Mouse (Mus musculus): ENCODE results near the gene H2-Ke6. TPM values are rescaled to one million over a fixed set of nuclear protein-coding genes. Genes with fewer than 3 reads are reported as not detected.

The H2-Ke6 gene
- 77.5 and 87.1 TPM in 2 replicates for total RNA-seq (2014; fragmentation: Nextera tagmentation)
- 44.7 and 45.9 TPM in 2 replicates for total RNA-seq (2017)
- 58.6 and 78.0 TPM in 2 replicates for polyA plus RNA-seq (2012)

DNA sequence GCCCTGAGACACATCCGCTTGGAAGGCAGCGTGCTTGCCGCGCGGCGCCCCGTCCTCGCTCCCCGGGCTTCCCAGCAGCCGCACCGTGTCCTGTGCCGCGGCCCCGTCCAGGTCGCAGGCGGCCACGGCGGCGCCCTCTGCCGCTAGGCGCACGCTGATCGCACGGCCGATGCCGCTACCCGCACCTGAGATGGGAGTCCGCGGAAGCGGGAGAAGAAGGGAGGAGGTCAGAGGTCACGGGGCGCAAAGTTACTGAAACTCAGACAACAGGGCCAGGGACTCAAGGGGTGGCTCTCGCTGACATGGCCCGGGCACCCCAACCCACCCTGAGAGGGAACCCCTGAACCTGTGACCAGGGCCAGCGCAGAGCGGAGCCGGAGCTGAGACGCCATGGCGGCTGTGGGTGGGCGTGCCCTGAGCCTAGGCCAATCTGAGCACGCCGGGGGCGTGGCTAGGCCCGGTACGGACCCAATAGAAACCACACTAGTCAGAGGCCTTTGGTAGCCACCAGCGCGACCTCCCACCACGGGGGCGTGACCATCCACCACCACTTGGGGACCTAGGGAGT is at the start of gene H2-Ke6:
Gene H2-Ke6, minus strand, starts transcription at position 405 of the 568 bp plus-strand sequence.
- Histone ChIP-seq H3K4me1 (ENCODE audit: insufficient read depth, low read depth, low read length) (peaks cover 78% of the 10 kb centered on the region), H3K9me3 (replicated peaks) (peaks cover 6% of the 10 kb centered on the region), H3K27me3 (ENCODE audit: insufficient read depth, low read length) (no peaks in the 10 kb centered on the region), H3K36me3 (replicated peaks) (peaks cover 57% of the 10 kb centered on the region), H3K4me3 (ENCODE audit: low read depth, low read length) (peak within 1 kb of the TSS; percentile 91)
- peak; percentile 77 for ATAC-seq (ENCODE audit: extremely low read depth, insufficient number of reproducible peaks, low FRiP score, poor library complexity, severe bottlenecking)
- no peak for TF ChIP-seq POLR2AphosphoS5 (IDR thresholded peaks at IDR 0.05; ENCODE audit: insufficient replicate concordance, low read depth, low read length)
- no peak for TF ChIP-seq CTCF (IDR thresholded peaks at IDR 0.05; ENCODE audit: low read depth, low read length)
- no peak for TF ChIP-seq GATA1 (IDR thresholded peaks at IDR 0.05; ENCODE audit: borderline replicate concordance, low read length)
- no peak for TF ChIP-seq GATA2 (IDR thresholded peaks at IDR 0.05; ENCODE audit: borderline replicate concordance, low read depth, low read length)
- no peak for TF ChIP-seq TAL1 (conservative IDR thresholded peaks at IDR 0.05; ENCODE audit: low read depth, low read length)
- peak; percentile 95 for DNase-seq (ENCODE audit: low spot score)

DNA sequence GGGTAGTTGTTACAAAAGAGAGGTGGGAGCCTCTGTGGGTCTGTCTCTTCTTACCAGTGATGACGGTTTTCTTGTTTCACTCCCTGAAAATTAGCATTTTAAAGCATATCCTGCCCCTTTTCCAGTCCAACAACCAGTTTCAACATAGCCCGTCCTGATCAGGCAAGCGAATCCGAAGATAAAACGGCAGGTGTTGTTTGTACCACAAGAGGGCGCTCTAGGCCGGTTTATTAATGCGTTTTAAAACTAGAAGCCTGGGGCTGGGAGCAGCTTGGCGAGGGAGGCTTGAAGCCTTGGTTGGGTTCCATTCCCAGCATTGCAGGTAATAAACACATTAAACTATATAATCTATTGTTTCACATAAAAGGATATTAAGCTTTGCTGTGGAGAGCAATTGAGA is 49.7 kb upstream of the H2-Ke6 start:
- no peaks in the 10 kb centered on the region for H3K9me3 ChIP-seq (replicated peaks)
- no peaks in the 10 kb centered on the region for H3K36me3 ChIP-seq (replicated peaks)
- peaks cover 7% of the 10 kb centered on the region; the same call in 1 of the 2 replicates for H3K4me1 ChIP-seq (ENCODE audit: insufficient read depth, low read depth, low read length)
- H3K4me3 ChIP-seq (ENCODE audit: low read depth, low read length), result no peak overlapping the region
- peak; percentile 57 for DNase-seq (ENCODE audit: low spot score)
- H3K27me3 ChIP-seq (ENCODE audit: insufficient read depth, low read length), result peaks cover 27% of the 10 kb centered on the region
- ATAC-seq (ENCODE audit: extremely low read depth, insufficient number of reproducible peaks, low FRiP score, poor library complexity, severe bottlenecking), result no peak
- TF ChIP-seq GATA1 (IDR thresholded peaks at IDR 0.05; ENCODE audit: borderline replicate concordance, low read length), result no peak
- no peak for TF ChIP-seq TAL1 (conservative IDR thresholded peaks at IDR 0.05; ENCODE audit: low read depth, low read length)
- TF ChIP-seq CTCF (IDR thresholded peaks at IDR 0.05; ENCODE audit: low read depth, low read length), result peak; percentile 63
- no peak for TF ChIP-seq POLR2AphosphoS5 (IDR thresholded peaks at IDR 0.05; ENCODE audit: insufficient replicate concordance, low read depth, low read length)
- no peak for TF ChIP-seq GATA2 (IDR thresholded peaks at IDR 0.05; ENCODE audit: borderline replicate concordance, low read depth, low read length)

DNA sequence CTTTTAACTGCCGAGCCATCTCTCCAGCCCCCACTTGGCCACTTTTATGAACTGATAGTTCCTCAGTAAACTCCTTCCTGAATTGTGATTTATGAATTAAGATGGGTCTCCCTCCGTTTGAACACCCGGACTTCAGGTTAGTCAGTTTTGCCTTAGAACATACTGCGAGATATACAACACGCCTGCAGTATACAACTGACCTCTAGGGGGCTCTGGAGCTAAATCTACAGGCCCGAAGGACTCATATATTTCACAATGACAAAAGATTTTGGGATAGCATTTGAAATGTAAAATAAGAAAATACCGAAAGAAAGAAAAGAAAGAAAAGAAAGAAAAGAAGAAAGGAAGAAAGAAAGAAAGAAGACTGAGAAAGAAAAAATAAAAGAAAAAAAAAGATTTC is 47.4 kb upstream of the H2-Ke6 start:
- H3K9me3 ChIP-seq (replicated peaks), result no peaks in the 10 kb centered on the region
- no peak for DNase-seq (ENCODE audit: low spot score)
- peaks cover 22% of the 10 kb centered on the region for H3K27me3 ChIP-seq (ENCODE audit: insufficient read depth, low read length)
- no peak for ATAC-seq (ENCODE audit: extremely low read depth, insufficient number of reproducible peaks, low FRiP score, poor library complexity, severe bottlenecking)
- peaks cover 7% of the 10 kb centered on the region; the same call in 1 of the 2 replicates for H3K4me1 ChIP-seq (ENCODE audit: insufficient read depth, low read depth, low read length)
- TF ChIP-seq GATA1 (IDR thresholded peaks at IDR 0.05; ENCODE audit: borderline replicate concordance, low read length) (no peak), CTCF (IDR thresholded peaks at IDR 0.05; ENCODE audit: low read depth, low read length) (peak; percentile 24; the same call in 1 of the 2 replicates)
- no peak overlapping the region for H3K4me3 ChIP-seq (ENCODE audit: low read depth, low read length)
- no peaks in the 10 kb centered on the region for H3K36me3 ChIP-seq (replicated peaks)

DNA sequence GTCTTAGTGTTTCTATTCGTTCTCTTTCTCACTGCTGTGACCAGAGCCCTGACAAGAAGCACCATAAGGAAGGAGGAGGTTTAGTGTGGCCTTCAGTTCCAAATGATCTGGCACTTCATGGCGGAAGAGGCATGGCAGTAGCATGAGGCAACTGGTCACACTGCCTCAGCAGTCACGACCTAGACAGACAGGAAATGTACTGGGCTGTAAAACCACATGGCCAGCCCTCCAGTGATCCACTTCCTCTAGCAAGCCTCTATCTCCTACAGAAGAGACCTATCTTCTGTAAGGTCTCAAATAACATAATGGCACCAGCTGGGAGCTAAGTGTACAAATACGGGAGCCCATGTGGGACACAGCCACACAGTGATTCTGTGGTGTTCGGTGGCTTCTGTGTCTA is 44.2 kb upstream of the H2-Ke6 start:
- Histone ChIP-seq H3K36me3 (replicated peaks) (no peaks in the 10 kb centered on the region), H3K4me1 (ENCODE audit: insufficient read depth, low read depth, low read length) (0 out of 2 replicates have a peak, but pooled peaks cover 2% of the 10 kb centered on the region), H3K9me3 (replicated peaks) (no peaks in the 10 kb centered on the region), H3K4me3 (ENCODE audit: low read depth, low read length) (no peak overlapping the region), H3K27me3 (ENCODE audit: insufficient read depth, low read length) (peaks cover 25% of the 10 kb centered on the region)
- ATAC-seq (ENCODE audit: extremely low read depth, insufficient number of reproducible peaks, low FRiP score, poor library complexity, severe bottlenecking) (no peak), DNase-seq (ENCODE audit: low spot score) (no peak)
- TF ChIP-seq GATA1 (IDR thresholded peaks at IDR 0.05; ENCODE audit: borderline replicate concordance, low read length) (no peak), CTCF (IDR thresholded peaks at IDR 0.05; ENCODE audit: low read depth, low read length) (no peak), POLR2AphosphoS5 (IDR thresholded peaks at IDR 0.05; ENCODE audit: insufficient replicate concordance, low read depth, low read length) (no peak), GATA2 (IDR thresholded peaks at IDR 0.05; ENCODE audit: borderline replicate concordance, low read depth, low read length) (no peak), TAL1 (conservative IDR thresholded peaks at IDR 0.05; ENCODE audit: low read depth, low read length) (no peak)

DNA sequence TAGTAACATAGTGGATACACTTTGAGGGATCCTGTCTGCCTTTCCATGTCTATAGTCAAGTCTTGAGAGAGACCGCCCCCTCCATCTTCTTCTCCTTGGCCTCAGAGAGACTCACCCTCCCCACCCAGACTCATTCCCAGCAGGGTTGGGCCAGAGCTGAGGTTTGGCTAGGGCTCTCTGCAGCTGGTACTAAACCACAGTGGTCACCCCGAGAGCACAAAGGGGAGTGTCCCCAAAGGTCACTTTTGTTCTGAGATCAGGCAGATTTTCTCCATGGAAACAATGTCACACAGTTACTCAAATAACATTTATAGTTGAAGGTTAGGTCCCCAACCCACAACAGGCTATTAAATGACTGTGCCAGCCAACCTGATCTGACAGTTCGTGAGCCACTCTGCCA is 41.0 kb upstream of the H2-Ke6 start:
- no peaks in the 10 kb centered on the region for H3K36me3 ChIP-seq (replicated peaks)
- no peaks in the 10 kb centered on the region for H3K4me1 ChIP-seq (ENCODE audit: insufficient read depth, low read depth, low read length)
- TF ChIP-seq CTCF (IDR thresholded peaks at IDR 0.05; ENCODE audit: low read depth, low read length) (no peak), POLR2AphosphoS5 (IDR thresholded peaks at IDR 0.05; ENCODE audit: insufficient replicate concordance, low read depth, low read length) (no peak), GATA2 (IDR thresholded peaks at IDR 0.05; ENCODE audit: borderline replicate concordance, low read depth, low read length) (no peak)
- H3K4me3 ChIP-seq (ENCODE audit: low read depth, low read length), result no peak overlapping the region
- H3K27me3 ChIP-seq (ENCODE audit: insufficient read depth, low read length), result peaks cover 34% of the 10 kb centered on the region
- ATAC-seq (ENCODE audit: extremely low read depth, insufficient number of reproducible peaks, low FRiP score, poor library complexity, severe bottlenecking) (no peak), DNase-seq (ENCODE audit: low spot score) (no peak)
- no peaks in the 10 kb centered on the region for H3K9me3 ChIP-seq (replicated peaks)

DNA sequence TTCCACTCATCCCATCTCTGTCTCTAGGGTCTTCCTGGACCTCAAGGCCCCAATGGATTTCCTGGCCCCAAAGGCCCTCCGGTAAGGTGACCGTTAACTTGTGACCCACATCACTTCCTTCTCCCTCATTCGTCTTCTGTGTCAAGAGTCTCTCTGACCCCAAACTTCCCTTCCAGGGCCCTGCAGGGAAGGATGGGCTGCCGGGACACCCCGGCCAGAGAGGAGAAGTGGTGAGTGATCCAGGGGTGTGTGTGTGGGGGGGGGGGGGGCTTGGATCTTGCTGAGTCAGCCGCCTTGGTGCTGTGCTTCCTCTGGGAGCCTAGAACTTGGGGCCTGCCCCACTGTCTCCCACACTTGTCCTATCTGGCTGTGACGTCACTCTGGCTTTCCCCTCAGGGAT is 29.4 kb upstream of the H2-Ke6 start:
- Histone ChIP-seq H3K4me3 (ENCODE audit: low read depth, low read length) (no peak overlapping the region), H3K9me3 (replicated peaks) (no peaks in the 10 kb centered on the region), H3K4me1 (ENCODE audit: insufficient read depth, low read depth, low read length) (no peaks in the 10 kb centered on the region), H3K27me3 (ENCODE audit: insufficient read depth, low read length) (peaks cover 23% of the 10 kb centered on the region), H3K36me3 (replicated peaks) (no peaks in the 10 kb centered on the region)
- DNase-seq (ENCODE audit: low spot score) (no peak), ATAC-seq (ENCODE audit: extremely low read depth, insufficient number of reproducible peaks, low FRiP score, poor library complexity, severe bottlenecking) (no peak)
- TF ChIP-seq GATA1 (IDR thresholded peaks at IDR 0.05; ENCODE audit: borderline replicate concordance, low read length) (no peak), GATA2 (IDR thresholded peaks at IDR 0.05; ENCODE audit: borderline replicate concordance, low read depth, low read length) (no peak), TAL1 (conservative IDR thresholded peaks at IDR 0.05; ENCODE audit: low read depth, low read length) (no peak), CTCF (IDR thresholded peaks at IDR 0.05; ENCODE audit: low read depth, low read length) (no peak), POLR2AphosphoS5 (IDR thresholded peaks at IDR 0.05; ENCODE audit: insufficient replicate concordance, low read depth, low read length) (no peak)

Data from G1E (cell line).